Mouse (Mus musculus) ES-Bruce4 (cell line): ENCODE measurements around the gene Slc7a3.

Experiments used
- CTCF ChIP-seq: IDR thresholded peaks from one replicate; pipeline ENCODE4 v1.8.1; 2011; ENCODE audit warnings: low read depth, low read length
- EP300 ChIP-seq: IDR thresholded peaks from 2 replicates; pipeline ENCODE4 v1.6.1; 2011; ENCODE audit warnings: low read depth, low read length; ENCODE audit not compliant: insufficient read depth
- POLR2A ChIP-seq: IDR thresholded peaks from one replicate; pipeline ENCODE4 v1.8.1; 2011; ENCODE audit warnings: low read length; ENCODE audit not compliant: insufficient read depth

- TF ChIP-seq EP300 (no peak), POLR2A (no peak), CTCF (no peak)
Observed at GRCm38 (mm10) chrX:101126474-101126955, 40.7 kb upstream of the Slc7a3 start.
